Mouse (Mus musculus): Measurements from ENCODE around the gene Cgnl1.

GRCm38 (mm10) chr9:71636854-71637253 lies 134.5 kb downstream of the Cgnl1 start:
- no peak for TF ChIP-seq POLR2A (IDR thresholded peaks at IDR 0.05; ENCODE audit: low read depth, low read length)
- TF ChIP-seq EP300 (IDR thresholded peaks at IDR 0.05; ENCODE audit: low read length): no peak
- no peak for TF ChIP-seq CTCF (conservative IDR thresholded peaks at IDR 0.05 in 1 of 2, IDR thresholded peaks at IDR 0.05 in 1 of 2; ENCODE audit: low read depth in 2 of 2, low read length in 2 of 2)
- no peak for TF ChIP-seq E2F4 (IDR thresholded peaks at IDR 0.05; ENCODE audit: insufficient replicate concordance, low read depth, low read length)
- TF ChIP-seq RAD21 (IDR thresholded peaks at IDR 0.05; ENCODE audit: low read depth, low read length): no peak
- no peak for TF ChIP-seq ETS1 (conservative IDR thresholded peaks at IDR 0.05; ENCODE audit: low read depth, low read length)
- no peak for TF ChIP-seq MAZ (IDR thresholded peaks at IDR 0.05; ENCODE audit: low read depth, low read length)
- TF ChIP-seq NRF1 (IDR thresholded peaks at IDR 0.05; ENCODE audit: low read depth, low read length): no peak
- no peak for TF ChIP-seq USF2 (conservative IDR thresholded peaks at IDR 0.05; ENCODE audit: low read depth, low read length)
- TF ChIP-seq USF1 (IDR thresholded peaks at IDR 0.05; ENCODE audit: low read depth, low read length): no peak
- no peak for TF ChIP-seq MAFK (IDR thresholded peaks at IDR 0.05; ENCODE audit: insufficient replicate concordance, low read length)
- no peak for TF ChIP-seq SIN3A (IDR thresholded peaks at IDR 0.05; ENCODE audit: low read length)
